20 mouse cellular contexts compared by ENCODE assay signal in genomic region chr4:128476249-128476648, GRCm38 (mm10).
DNase-seq lines count a peak whose midpoint lies in the region; ATAC-seq and TF ChIP-seq lines count a peak whose summit lies in the region.
"Had no signal": no experiment of that assay in that cellular context is flagged by ENCODE, and none has a peak within 500 bp of the region (broad histone marks: within the 10 kb centered on the region; RNA-seq: fewer than 3 reads in every experiment).

No protein-coding gene starts in this region.

- CTCF ChIA-PET in Patski (lab: Charles Lee): no interaction called here

- 86% methylated on average over 5 of the region's 5 CpGs for WGBS in neural tube, embryonic 13.5 days
- 70% methylated on average over 5 of the region's 5 CpGs for WGBS in forebrain, embryonic 13.5 days

- no peaks in the 10 kb centered on the region for H3K9me3 ChIP-seq in neural tube, embryonic 13.5 days
- no peaks in the 10 kb centered on the region for H3K9me3 ChIP-seq in forebrain, embryonic 13.5 days (replicated peaks)
- H3K9me3 ChIP-seq: embryonic facial prominence, embryonic 10.5 days; embryonic facial prominence, embryonic 12.5 days had no signal

- H3K4me2 ChIP-seq in neural tube, embryonic 13.5 days: no peak overlapping the region
- no peak overlapping the region for H3K4me2 ChIP-seq in forebrain, embryonic 13.5 days
- H3K4me2 ChIP-seq: embryonic facial prominence, embryonic 12.5 days had no signal

- H3K4me3 ChIP-seq in neural tube, embryonic 13.5 days: no peak overlapping the region
- no peak overlapping the region for H3K4me3 ChIP-seq in forebrain, embryonic 13.5 days
- H3K4me3 ChIP-seq: embryonic facial prominence, embryonic 10.5 days; embryonic facial prominence, embryonic 12.5 days had no signal

- no peak overlapping the region for H3K9ac ChIP-seq in neural tube, embryonic 13.5 days
- H3K9ac ChIP-seq in forebrain, embryonic 13.5 days: no peak overlapping the region
- H3K9ac ChIP-seq: embryonic facial prominence, embryonic 12.5 days had no signal

- in situ Hi-C loops in Patski (cut with MboI; ENCODE audit: low pct_unique_long_range_greater_than_20kb): no loop called here

- 0 out of 2 replicates have a peak overlapping the region, but pooled peaks have one; percentile 28 for H3K27ac ChIP-seq in neural tube, embryonic 13.5 days (replicated peaks)
- H3K27ac ChIP-seq in forebrain, embryonic 13.5 days: no peak overlapping the region
- H3K27ac ChIP-seq: embryonic facial prominence, embryonic 10.5 days; embryonic facial prominence, embryonic 12.5 days had no signal

- no peak for ATAC-seq in neural tube, embryonic 13.5 days (ENCODE audit: low read depth)
- no peak for ATAC-seq in Patski
- no peak for ATAC-seq in forebrain, embryonic 13.5 days
- ATAC-seq: activated CD4-positive, CD25-positive, alpha-beta regulatory T cell, adult 4 months; forebrain, embryonic 14.5 days; forebrain, embryonic 16.5 days had no signal

- H3K36me3 ChIP-seq in neural tube, embryonic 13.5 days: peaks cover 43% of the 10 kb centered on the region
- peaks cover 15% of the 10 kb centered on the region; the same call in 1 of the 2 replicates for H3K36me3 ChIP-seq in forebrain, embryonic 13.5 days (ENCODE audit: poor library complexity, severe bottlenecking)
- H3K36me3 ChIP-seq: embryonic facial prominence, embryonic 10.5 days; embryonic facial prominence, embryonic 12.5 days had no signal

- TF ChIP-seq CTCF in Patski (IDR thresholded peaks at IDR 0.05): no peak

- POLR2A ChIA-PET in Patski (lab: Charles Lee): no interaction called here

- no peaks in the 10 kb centered on the region for H3K27me3 ChIP-seq in neural tube, embryonic 13.5 days
- no peaks in the 10 kb centered on the region for H3K27me3 ChIP-seq in Patski
- H3K27me3 ChIP-seq in forebrain, embryonic 13.5 days: no peaks in the 10 kb centered on the region
- H3K27me3 ChIP-seq: embryonic facial prominence, embryonic 12.5 days had no signal

- H3K4me1 ChIP-seq in neural tube, embryonic 13.5 days (replicated peaks): peaks cover 7% of the 10 kb centered on the region; the same call in 1 of the 2 replicates
- no peaks in the 10 kb centered on the region for H3K4me1 ChIP-seq in forebrain, embryonic 13.5 days
- H3K4me1 ChIP-seq: embryonic facial prominence, embryonic 10.5 days; embryonic facial prominence, embryonic 12.5 days had no signal

- DNase-seq in neural tube, embryonic 10.5 days (ENCODE audit: extremely low spot score, low spot score): no peak
- DNase-seq in right cerebral cortex, adult 2 months (ENCODE audit: low spot score in 2 of 2): peak; percentile 31 to 48
- DNase-seq in right cerebral cortex, postnatal 4 days: no peak
- peak; percentile 12 for DNase-seq in Patski (ENCODE audit: low read depth, low spot score)
- peak; percentile 51 for DNase-seq in brain, adult 2 months (ENCODE audit: low read depth, low spot score)
- DNase-seq: adrenal gland, adult 8-10 months; adrenal gland, postnatal 14 days; adrenal gland, postnatal 36 days; cerebellum, adult 11-12 months; cerebellum, adult 2 months; cerebellum, adult 9-10 months; cerebellum, postnatal 10 days; cerebellum, postnatal 25 days had no signal

Comparison
In these comparisons a context has a peak if more than half of its experiments do, and no peak if none do; other contexts are left out.
1. DNase-seq: peak in right cerebral cortex, adult 2 months (2 of 2), Patski (single experiment) and brain, adult 2 months (single experiment); none in neural tube, embryonic 10.5 days (single experiment) and right cerebral cortex, postnatal 4 days (single experiment).